Mouse (Mus musculus): ENCODE results near the gene Chmp5. TPM values are rescaled to one million over a fixed set of nuclear protein-coding genes. Genes with fewer than 3 reads are reported as not detected.

The Chmp5 gene
- 48.6 and 48.7 TPM in 2 replicates for polyA plus RNA-seq (2016; fragmentation: Nextera tagmentation; extraction: Ambion mirVana)

- H3K4me1 ChIP-seq, result peaks cover 47% of the 10 kb centered on the region
- peak within 1 kb of the TSS; percentile 95 for H3K27ac ChIP-seq
- peaks cover 60% of the 10 kb centered on the region for H3K36me3 ChIP-seq
- H3K4me3 ChIP-seq, result peak within 1 kb of the TSS; percentile 95
- peak; percentile 95 for ATAC-seq
- peak within 1 kb of the TSS; percentile 79 for H3K4me2 ChIP-seq
- under 1% methylated on average over 50 of the region's 50 CpGs for WGBS (ENCODE audit: insufficient replicate concordance)
- H3K27me3 ChIP-seq (replicated peaks), result no peaks in the 10 kb centered on the region
- no peaks in the 10 kb centered on the region for H3K9me3 ChIP-seq (replicated peaks)
- peak within 1 kb of the TSS; percentile 97 for H3K9ac ChIP-seq
Observed at GRCm38 (mm10) chr4:40948160-40948708, at the start of gene Chmp5, which contains the start of gene Bag1. Gene Chmp5, plus strand, starts transcription at chr4:40948407. Gene Bag1, minus strand, starts transcription at chr4:40948294.

GRCm38 (mm10) chr4:40898476-40899044, 49.6 kb upstream of the Chmp5 start:
- ATAC-seq, result no peak
- Histone ChIP-seq H3K27me3 (replicated peaks) (no peaks in the 10 kb centered on the region), H3K4me3 (no peak overlapping the region), H3K4me2 (no peak overlapping the region), H3K27ac (no peak overlapping the region), H3K9ac (no peak overlapping the region), H3K4me1 (peaks cover 19% of the 10 kb centered on the region), H3K36me3 (no peaks in the 10 kb centered on the region), H3K9me3 (replicated peaks) (no peaks in the 10 kb centered on the region)
- 79% methylated on average over 6 of the region's 6 CpGs for WGBS (ENCODE audit: insufficient replicate concordance)

- H3K4me1 ChIP-seq, result peaks cover 19% of the 10 kb centered on the region
- no peak overlapping the region for H3K4me2 ChIP-seq
- no peaks in the 10 kb centered on the region for H3K36me3 ChIP-seq
- no peaks in the 10 kb centered on the region for H3K9me3 ChIP-seq (replicated peaks)
- no peak for ATAC-seq
- WGBS (ENCODE audit: insufficient replicate concordance), result 63% methylated on average over 2 of the region's 2 CpGs
- no peak overlapping the region for H3K9ac ChIP-seq
- H3K4me3 ChIP-seq, result no peak overlapping the region
- H3K27ac ChIP-seq, result no peak overlapping the region
- H3K27me3 ChIP-seq (replicated peaks), result no peaks in the 10 kb centered on the region
Observed at GRCm38 (mm10) chr4:40899264-40899663, 48.9 kb upstream of the Chmp5 start.

GRCm38 (mm10) chr4:40900071-40900470, 48.1 kb upstream of the Chmp5 start:
- Histone ChIP-seq H3K9ac (no peak overlapping the region), H3K27me3 (replicated peaks) (no peaks in the 10 kb centered on the region), H3K4me3 (no peak overlapping the region), H3K27ac (peak overlapping the region; percentile 49; the same call in 1 of the 2 replicates), H3K4me1 (peaks cover 19% of the 10 kb centered on the region), H3K4me2 (no peak overlapping the region), H3K9me3 (replicated peaks) (no peaks in the 10 kb centered on the region), H3K36me3 (no peaks in the 10 kb centered on the region)
- peak; percentile 57; the same call in 1 of the 2 replicates for ATAC-seq
- 54% methylated on average over 3 of the region's 3 CpGs for WGBS (ENCODE audit: insufficient replicate concordance)

- Histone ChIP-seq H3K4me1 (peaks cover 19% of the 10 kb centered on the region), H3K27me3 (replicated peaks) (no peaks in the 10 kb centered on the region), H3K36me3 (no peaks in the 10 kb centered on the region), H3K9me3 (replicated peaks) (no peaks in the 10 kb centered on the region), H3K4me3 (no peak overlapping the region), H3K27ac (peak overlapping the region; percentile 49; the same call in 1 of the 2 replicates), H3K9ac (no peak overlapping the region), H3K4me2 (no peak overlapping the region)
- ATAC-seq, result peak; percentile 60
- 48% methylated on average over 4 of the region's 4 CpGs for WGBS (ENCODE audit: insufficient replicate concordance)
Observed at GRCm38 (mm10) chr4:40900612-40901011, 47.6 kb upstream of the Chmp5 start.

GRCm38 (mm10) chr4:40906298-40906697, 41.9 kb upstream of the Chmp5 start:
- no peak for ATAC-seq
- Histone ChIP-seq H3K4me2 (no peak overlapping the region), H3K9me3 (replicated peaks) (no peaks in the 10 kb centered on the region), H3K4me3 (no peak overlapping the region), H3K36me3 (no peaks in the 10 kb centered on the region), H3K27me3 (replicated peaks) (no peaks in the 10 kb centered on the region), H3K27ac (no peak overlapping the region), H3K9ac (no peak overlapping the region), H3K4me1 (no peaks in the 10 kb centered on the region)
- 61% methylated on average over 1 of the region's 1 CpGs for WGBS (ENCODE audit: insufficient replicate concordance)

GRCm38 (mm10) chr4:40908261-40908969, 39.8 kb upstream of the Chmp5 start:
- H3K27me3 ChIP-seq (replicated peaks), result no peaks in the 10 kb centered on the region
- H3K4me3 ChIP-seq, result no peak overlapping the region
- ATAC-seq, result no peak
- H3K4me1 ChIP-seq, result no peaks in the 10 kb centered on the region
- peak overlapping the region; percentile 18; the same call in 1 of the 2 replicates for H3K4me2 ChIP-seq
- H3K9ac ChIP-seq, result no peak overlapping the region
- H3K27ac ChIP-seq, result no peak overlapping the region
- no peaks in the 10 kb centered on the region for H3K9me3 ChIP-seq (replicated peaks)
- H3K36me3 ChIP-seq, result no peaks in the 10 kb centered on the region
- 44% methylated on average over 20 of the region's 20 CpGs for WGBS (ENCODE audit: insufficient replicate concordance)

- ATAC-seq, result no peak
- Histone ChIP-seq H3K9me3 (replicated peaks) (no peaks in the 10 kb centered on the region), H3K27ac (no peak overlapping the region), H3K27me3 (replicated peaks) (no peaks in the 10 kb centered on the region), H3K4me2 (no peak overlapping the region), H3K4me1 (peaks cover under 1% of the 10 kb centered on the region), H3K4me3 (no peak overlapping the region), H3K36me3 (no peaks in the 10 kb centered on the region), H3K9ac (no peak overlapping the region)
Observed at GRCm38 (mm10) chr4:40914287-40914867, 33.8 kb upstream of the Chmp5 start.

- WGBS (ENCODE audit: insufficient replicate concordance), result 71% methylated on average over 5 of the region's 5 CpGs
- H3K9me3 ChIP-seq (replicated peaks), result no peaks in the 10 kb centered on the region
- no peak for ATAC-seq
- H3K4me1 ChIP-seq, result peaks cover 9% of the 10 kb centered on the region
- no peaks in the 10 kb centered on the region for H3K27me3 ChIP-seq (replicated peaks)
- no peak overlapping the region for H3K4me2 ChIP-seq
- H3K36me3 ChIP-seq, result no peaks in the 10 kb centered on the region
- no peak overlapping the region for H3K27ac ChIP-seq
- H3K9ac ChIP-seq, result no peak overlapping the region
- no peak overlapping the region for H3K4me3 ChIP-seq
Observed at GRCm38 (mm10) chr4:40915947-40916346, 32.3 kb upstream of the Chmp5 start.

- Histone ChIP-seq H3K9me3 (replicated peaks) (no peaks in the 10 kb centered on the region), H3K27me3 (replicated peaks) (no peaks in the 10 kb centered on the region), H3K4me3 (no peak overlapping the region), H3K36me3 (no peaks in the 10 kb centered on the region), H3K4me2 (no peak overlapping the region), H3K9ac (no peak overlapping the region), H3K27ac (no peak overlapping the region), H3K4me1 (peaks cover 9% of the 10 kb centered on the region)
- ATAC-seq, result no peak
- WGBS (ENCODE audit: insufficient replicate concordance), result 80% methylated on average over 7 of the region's 7 CpGs
Observed at GRCm38 (mm10) chr4:40916592-40917155, 31.5 kb upstream of the Chmp5 start.

GRCm38 (mm10) chr4:40919785-40920184, 28.4 kb upstream of the Chmp5 start, which contains the start of gene Spink4:
Gene Spink4, plus strand, starts transcription at chr4:40920052.
- Histone ChIP-seq H3K9me3 (replicated peaks) (no peaks in the 10 kb centered on the region), H3K4me1 (peaks cover 9% of the 10 kb centered on the region), H3K4me3 (no peak within 1 kb of the TSS), H3K27me3 (replicated peaks) (no peaks in the 10 kb centered on the region), H3K4me2 (no peak within 1 kb of the TSS), H3K36me3 (no peaks in the 10 kb centered on the region), H3K27ac (no peak within 1 kb of the TSS), H3K9ac (no peak within 1 kb of the TSS)
- peak; percentile 73 for ATAC-seq
- WGBS (ENCODE audit: insufficient replicate concordance), result 12% methylated on average over 3 of the region's 3 CpGs

GRCm38 (mm10) chr4:40920576-40920975, 27.6 kb upstream of the Chmp5 start:
- Histone ChIP-seq H3K36me3 (no peaks in the 10 kb centered on the region), H3K4me2 (no peak overlapping the region), H3K9ac (no peak overlapping the region), H3K27ac (no peak overlapping the region), H3K9me3 (replicated peaks) (no peaks in the 10 kb centered on the region), H3K27me3 (replicated peaks) (no peaks in the 10 kb centered on the region), H3K4me3 (no peak overlapping the region), H3K4me1 (peaks cover 9% of the 10 kb centered on the region)
- no peak for ATAC-seq
- 65% methylated on average over 2 of the region's 2 CpGs for WGBS (ENCODE audit: insufficient replicate concordance)

All from liver, embryonic 12.5 days (tissue).